Mouse (Mus musculus) heart, adult 2 months (tissue): ENCODE data around the gene Zfp994.
"Not testable (repeated sequence)": the region's sequence is repeated elsewhere in the genome, so short reads cannot be mapped to it uniquely, and the experiment has no call there.

Experiments used
- CTCF ChIP-seq: fragments of 200-600 bp; IDR thresholded peaks from 2 replicates; pipeline ENCODE4 v1.8.1; 2022; ENCODE audit warnings: antibody characterized with exemption, mild to moderate bottlenecking, moderate library complexity
- EP300 ChIP-seq: fragments of 200-500 bp; IDR thresholded peaks from 2 replicates; pipeline ENCODE4 v1.6.1; 2011; ENCODE audit warnings: low read depth, low read length, control low read depth; ENCODE audit not compliant: insufficient read depth

DNA sequence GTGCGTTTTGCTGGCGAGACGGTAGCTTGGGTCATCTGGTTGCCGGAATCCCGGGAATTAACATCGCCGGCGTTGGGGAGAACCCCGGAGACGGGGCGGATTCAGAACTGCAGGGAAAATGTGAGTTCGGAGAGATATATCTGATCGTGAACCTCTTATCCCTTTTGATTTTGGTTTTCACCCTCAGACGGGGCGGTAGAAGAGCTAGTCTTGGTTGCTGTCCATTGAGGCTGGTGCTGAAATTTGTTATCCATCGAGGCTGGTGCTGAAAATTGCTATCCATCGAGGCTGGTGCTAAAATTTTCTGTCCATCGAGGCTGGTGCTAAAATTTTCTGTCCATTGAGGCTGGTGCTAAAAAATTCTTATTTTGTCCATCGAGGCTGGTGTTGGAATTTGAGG, 5.3 kb upstream of the Zfp994 start:
- not testable (repeated sequence) for TF ChIP-seq CTCF, EP300
